Mouse (Mus musculus) MEL (cell line): ENCODE data around the gene Atxn2l. TPM values are rescaled to one million over a fixed set of nuclear protein-coding genes. Genes with fewer than 3 reads are reported as not detected.

ENCODE experiments used
- DNase-seq: peaks from one replicate; pipeline ENCODE4 v3.0.0; 2011; ENCODE audit warnings: low read depth, low spot score
- H3K27ac ChIP-seq: 2 replicates; pipeline ENCODE4 v1.5.1; 2012; ENCODE audit warnings: low read depth, mild to moderate bottlenecking, control low read depth, low read length, moderate library complexity; ENCODE audit not compliant: control insufficient read depth
- H3K27me3 ChIP-seq, 2 experiments: fragments of 150-350 bp in 1 of 2; sonication (generic) in 1 of 2; 2 replicates each; pipeline ENCODE4 v1.6.1; 2012; ENCODE audit warnings: low read length in 2 of 2, mild to moderate bottlenecking in 2 of 2, improper control_type of control experiment in 1 of 2, moderate library complexity in 1 of 2; ENCODE audit not compliant: insufficient read depth in 2 of 2, control insufficient read depth in 1 of 2
- H3K36me3 ChIP-seq, 2 experiments: 2 replicates each; pipeline ENCODE4 v1.6.1; 2012 to 2014; ENCODE audit warnings: low read length in 2 of 2, improper control_type of control experiment in 1 of 2, inconsistent platforms in 1 of 2, mild to moderate bottlenecking in 1 of 2; ENCODE audit not compliant: insufficient read depth in 2 of 2, control insufficient read depth in 1 of 2
- H3K4me1 ChIP-seq, 2 experiments: fragments of 150-350 bp in 1 of 2; sonication (generic) in 1 of 2; 2 replicates each; pipeline ENCODE4 v1.6.1; 2012; ENCODE audit warnings: low read length in 2 of 2, improper control_type of control experiment in 1 of 2, mild to moderate bottlenecking in 1 of 2; ENCODE audit not compliant: insufficient read depth in 2 of 2, control insufficient read depth in 1 of 2
- H3K4me3 ChIP-seq, 2 experiments: fragments of 150-350 bp in 1 of 2; sonication (generic) in 1 of 2; 2 replicates each; pipeline ENCODE4 v1.5.1; 2012; ENCODE audit warnings: low read depth in 2 of 2, low read length in 2 of 2, mild to moderate bottlenecking in 2 of 2, moderate library complexity in 2 of 2, control low read depth in 1 of 2, improper control_type of control experiment in 1 of 2; ENCODE audit not compliant: control insufficient read depth in 1 of 2, insufficient read depth in 1 of 2
- H3K79me2 ChIP-seq: 2 replicates; pipeline ENCODE4 v1.6.1; 2012; ENCODE audit warnings: mild to moderate bottlenecking, low read length, moderate library complexity; ENCODE audit not compliant: control insufficient read depth, poor library complexity, insufficient read depth
- H3K9ac ChIP-seq: 2 replicates; pipeline ENCODE4 v1.6.1; 2012; ENCODE audit warnings: low read depth, mild to moderate bottlenecking, control low read depth, low read length, moderate library complexity; ENCODE audit not compliant: control insufficient read depth, poor library complexity, severe bottlenecking
- H3K9me3 ChIP-seq: fragments of 150-350 bp; sonication (generic); replicated peaks from 2 replicates; pipeline ENCODE4 v1.6.1; 2012; ENCODE audit warnings: mild to moderate bottlenecking, low read length, improper control_type of control experiment, moderate library complexity; ENCODE audit not compliant: insufficient read depth
- CHD1 ChIP-seq: IDR thresholded peaks from 2 replicates; pipeline ENCODE4 v1.6.1; 2012; ENCODE audit warnings: low read depth, mild to moderate bottlenecking, inconsistent platforms, low read length, improper control_type of control experiment
- E2F4 ChIP-seq: IDR thresholded peaks from 2 replicates; pipeline ENCODE4 v1.6.1; 2011; ENCODE audit warnings: low read depth, low read length, improper control_type of control experiment, borderline replicate concordance
- ELF1 ChIP-seq: IDR thresholded peaks from 2 replicates; pipeline ENCODE4 v1.6.1; 2014; ENCODE audit warnings: low read depth, mild to moderate bottlenecking, inconsistent platforms, low read length, improper control_type of control experiment, moderate library complexity
- EP300 ChIP-seq, 2 experiments: IDR thresholded peaks; 2 replicates each; pipeline ENCODE4 v1.6.1; 2011; ENCODE audit warnings: improper control_type of control experiment in 2 of 2, low read length in 2 of 2, low read depth in 1 of 2, mild to moderate bottlenecking in 1 of 2
- GABPA ChIP-seq: IDR thresholded peaks from 2 replicates; pipeline ENCODE4 v1.6.1; 2012; ENCODE audit warnings: low read depth, mild to moderate bottlenecking, inconsistent platforms, low read length, improper control_type of control experiment, moderate library complexity
- GATA1 ChIP-seq: IDR thresholded peaks from 2 replicates; pipeline ENCODE4 v1.6.1; 2011; ENCODE audit warnings: low read depth, low read length, improper control_type of control experiment
- KAT2A ChIP-seq: conservative IDR thresholded peaks from 2 replicates; pipeline ENCODE4 v1.6.1; 2012; ENCODE audit warnings: low read depth, low read length, improper control_type of control experiment, inconsistent platforms
- MAFK ChIP-seq: IDR thresholded peaks from 2 replicates; pipeline ENCODE4 v1.6.1; 2011; ENCODE audit warnings: low read depth, mild to moderate bottlenecking, low read length, improper control_type of control experiment, borderline replicate concordance
- MAX ChIP-seq: IDR thresholded peaks from 2 replicates; pipeline ENCODE4 v1.6.1; 2011; ENCODE audit warnings: low read length, improper control_type of control experiment
- MXI1 ChIP-seq: IDR thresholded peaks from 2 replicates; pipeline ENCODE4 v1.6.1; 2011; ENCODE audit warnings: mild to moderate bottlenecking, low read depth, low read length, improper control_type of control experiment
- NELFE ChIP-seq: IDR thresholded peaks from 2 replicates; pipeline ENCODE4 v1.6.1; 2011; ENCODE audit warnings: low read depth, low read length, improper control_type of control experiment
- NRF1 ChIP-seq: IDR thresholded peaks from 2 replicates; pipeline ENCODE4 v1.6.1; 2014; ENCODE audit warnings: low read depth, mild to moderate bottlenecking, inconsistent platforms, low read length, improper control_type of control experiment, moderate library complexity; ENCODE audit not compliant: poor library complexity, insufficient read depth, severe bottlenecking
- POLR2A ChIP-seq, 2 experiments: IDR thresholded peaks; 2 replicates each; pipeline ENCODE4 v1.6.1; 2011 to 2012; ENCODE audit warnings: low read length in 2 of 2, mild to moderate bottlenecking in 2 of 2, control low read depth in 1 of 2, improper control_type of control experiment in 1 of 2, low read depth in 1 of 2, moderate library complexity in 1 of 2; ENCODE audit not compliant: control insufficient read depth in 1 of 2, insufficient read depth in 1 of 2, poor library complexity in 1 of 2
- RAD21 ChIP-seq: IDR thresholded peaks from 2 replicates; pipeline ENCODE4 v1.6.1; 2011; ENCODE audit warnings: mild to moderate bottlenecking, low read depth, low read length, improper control_type of control experiment
- TBP ChIP-seq: IDR thresholded peaks from 2 replicates; pipeline ENCODE4 v1.8.0; 2011; ENCODE audit warnings: low read depth, low read length, improper control_type of control experiment
- TCF12 ChIP-seq: IDR thresholded peaks from 2 replicates; pipeline ENCODE4 v1.6.1; 2014; ENCODE audit warnings: low read depth, mild to moderate bottlenecking, inconsistent platforms, low read length, improper control_type of control experiment, moderate library complexity
- USF1 ChIP-seq: IDR thresholded peaks from 2 replicates; pipeline ENCODE4 v1.6.1; 2014; ENCODE audit warnings: low read depth, mild to moderate bottlenecking, inconsistent platforms, low read length, improper control_type of control experiment, moderate library complexity
- USF2 ChIP-seq, 2 experiments: IDR thresholded peaks; 2 replicates each; pipeline ENCODE4 v1.6.1; 2011 to 2012; ENCODE audit warnings: improper control_type of control experiment in 2 of 2, low read length in 2 of 2, borderline replicate concordance in 1 of 2, inconsistent platforms in 1 of 2, low read depth in 1 of 2, mild to moderate bottlenecking in 1 of 2; ENCODE audit not compliant: insufficient read depth in 1 of 2
- polyA plus RNA-seq, 2 experiments: library from polyadenylated mRNA; stranded (reverse) in 1 of 2; unstranded in 1 of 2; fragments of >175 nt in 1 of 2; fragments of >200 nt in 1 of 2; gene quantifications; 2 replicates each; pipeline versions ENCODE4 v1.2.1 to v1.2.4; 2012; ENCODE audit warnings: low replicate concordance in 2 of 2, low read depth in 1 of 2; ENCODE audit not compliant: insufficient read length in 2 of 2, insufficient read depth in 1 of 2, missing spikeins in 1 of 2
- total RNA-seq: library from RNA; depleted of rRNA; stranded (reverse); fragments of 300-350 nt; gene quantifications from 2 replicates; pipeline ENCODE4 v1.2.3, GENCODE M21; 2012

The Atxn2l gene
- total and polyA plus RNA-seq, 3 experiments, result 40.8 to 821 (median 218) TPM

- Histone ChIP-seq H3K27ac (no peak overlapping the region), H3K4me3 (no peak overlapping the region), H3K79me2 (peaks cover 33% of the 10 kb centered on the region), H3K9ac (no peak overlapping the region)
- DNase-seq, result no peak
- TF ChIP-seq POLR2A (IDR thresholded peaks at IDR 0.05; ENCODE audit: control insufficient read depth in 1 of 2, insufficient read depth in 1 of 2, low read depth in 1 of 2, low read length in 2 of 2, poor library complexity in 1 of 2) (no peak), USF2 (IDR thresholded peaks at IDR 0.05; ENCODE audit: borderline replicate concordance in 1 of 2, insufficient read depth in 1 of 2, low read depth in 1 of 2, low read length in 2 of 2) (no peak), MAX (no peak), TBP (no peak), TCF12 (no peak), NRF1 (no peak), GABPA (no peak), MAFK (no peak), KAT2A (no peak), GATA1 (no peak), E2F4 (no peak), USF1 (no peak), RAD21 (no peak), ELF1 (no peak), MXI1 (no peak), NELFE (no peak)
- TF ChIP-seq, all 39 proteins: peak for 0
- Histone ChIP-seq H3K27me3 (no peaks in the 10 kb centered on the region), H3K36me3 (peaks cover 33 to 63% of the 10 kb centered on the region in 2 experiments), H3K9me3 (no peaks in the 10 kb centered on the region), H3K4me1 (peaks cover 2 to 12% of the 10 kb centered on the region in 2 experiments; a peak in 3 of 4 replicates)
Observed at GRCm38 (mm10) chr7:126496475-126496874, 6.8 kb downstream of the Atxn2l start.

GRCm38 (mm10) chr7:126494120-126494519 lies 9.1 kb downstream of the Atxn2l start:
- Histone ChIP-seq H3K27me3 (no peaks in the 10 kb centered on the region), H3K79me2 (peaks cover 14% of the 10 kb centered on the region), H3K4me3 (no peak overlapping the region), H3K9ac (no peak overlapping the region), H3K9me3 (no peaks in the 10 kb centered on the region), H3K27ac (no peak overlapping the region), H3K4me1 (no peaks in the 10 kb centered on the region), H3K36me3 (peaks cover 11 to 43% of the 10 kb centered on the region in 2 experiments)
- no peak for DNase-seq
- TF ChIP-seq CHD1 (no peak), EP300 (IDR thresholded peaks at IDR 0.05; ENCODE audit: low read depth in 1 of 2, low read length in 2 of 2) (no peak), USF1 (no peak)
